Comparison of ENCODE assay signal across 10 mouse cellular contexts in the genomic region with DNA sequence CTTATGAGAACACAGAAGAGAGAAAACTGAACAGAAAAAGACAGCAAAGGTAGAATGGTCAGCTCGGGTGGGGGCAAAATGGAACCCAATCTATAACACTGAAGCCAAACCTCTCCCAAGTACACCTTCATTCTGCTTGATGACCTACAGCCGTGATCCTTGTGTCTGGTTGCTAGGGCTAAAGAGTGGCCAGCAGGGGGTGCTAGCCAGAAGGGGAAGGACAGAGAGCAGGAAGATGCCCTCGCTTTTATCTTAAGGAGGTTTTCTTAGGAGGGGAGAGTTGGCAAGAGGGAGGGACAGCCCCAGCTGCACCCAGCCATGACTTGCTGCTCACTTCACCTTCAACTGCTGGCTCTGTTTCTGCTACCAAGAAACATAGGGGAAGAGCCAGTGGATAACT. TPM values are rescaled to one million over a fixed set of nuclear protein-coding genes. Genes with fewer than 3 reads are reported as not detected.
A peak's percentile ranks its signal among the peaks of the same experiment; 100 is the strongest.
DNase-seq lines count a peak whose midpoint lies in the region; TF ChIP-seq lines count a peak whose summit lies in the region.
"Had no signal": no experiment of that assay in that cellular context is flagged by ENCODE, and none has a peak within 500 bp of the region (broad histone marks: within the 10 kb centered on the region; RNA-seq: fewer than 3 reads in every experiment).

No protein-coding gene starts in this region.

- DNase-seq in heart, adult 8-10 months (ENCODE audit: low spot score): peak; percentile 52
- DNase-seq in heart, embryonic 10.5 days (ENCODE audit: low spot score): no peak
- DNase-seq in c-Kit-positive CD71-positive TER-119-negative erythroid progenitor cells, embryonic 14.5 days (ENCODE audit: low read depth): peak; percentile 56
- peak; percentile 81 for DNase-seq in gastrocnemius, postnatal 10 days
- peak; percentile 33 to 55 for DNase-seq in layer of hippocampus, adult 2 months (ENCODE audit: low spot score in 2 of 2)
- peak; percentile 72 for DNase-seq in mesoderm, embryonic 11.5 days (ENCODE audit: low read depth, low spot score)

- H3K27me3 ChIP-seq in heart, embryonic 10.5 days (ENCODE audit: insufficient read depth, poor library complexity, severe bottlenecking): no peaks in the 10 kb centered on the region
- no peaks in the 10 kb centered on the region for H3K27me3 ChIP-seq in ES-Bruce4 (ENCODE audit: control insufficient read depth, insufficient read depth, low read length, poor library complexity, severe bottlenecking)
- no peaks in the 10 kb centered on the region for H3K27me3 ChIP-seq in testis, adult 2 months (ENCODE audit: control insufficient read depth, insufficient read depth, low read length)
- H3K27me3 ChIP-seq: embryonic facial prominence, embryonic 13.5 days; midbrain, embryonic 12.5 days had no signal

- H3K27ac ChIP-seq in heart, embryonic 10.5 days: no peak overlapping the region
- no peak overlapping the region for H3K27ac ChIP-seq in ES-Bruce4 (ENCODE audit: insufficient read depth, low read length)
- no peak overlapping the region for H3K27ac ChIP-seq in layer of hippocampus, adult 2 months
- H3K27ac ChIP-seq in testis, adult 2 months (ENCODE audit: control insufficient read depth, insufficient read depth, low read depth, low read length): no peak overlapping the region
- H3K27ac ChIP-seq: embryonic facial prominence, embryonic 13.5 days; midbrain, embryonic 12.5 days had no signal

- H3K4me1 ChIP-seq in heart, embryonic 10.5 days: 0 out of 2 replicates have a peak, but pooled peaks cover 5% of the 10 kb centered on the region
- H3K4me1 ChIP-seq in ES-Bruce4 (ENCODE audit: control insufficient read depth, insufficient read depth, low read length): peaks cover 3% of the 10 kb centered on the region
- no peaks in the 10 kb centered on the region for H3K4me1 ChIP-seq in testis, adult 2 months (ENCODE audit: control insufficient read depth, insufficient read depth, low read length)
- H3K4me1 ChIP-seq: embryonic facial prominence, embryonic 13.5 days; midbrain, embryonic 12.5 days had no signal

- no peak overlapping the region for H3K4me3 ChIP-seq in heart, embryonic 10.5 days
- H3K4me3 ChIP-seq in ES-Bruce4 (ENCODE audit: low read depth, low read length): no peak overlapping the region
- no peak overlapping the region for H3K4me3 ChIP-seq in layer of hippocampus, adult 2 months
- H3K4me3 ChIP-seq in testis, adult 2 months (ENCODE audit: control insufficient read depth, low read depth, low read length): no peak overlapping the region
- H3K4me3 ChIP-seq: embryonic facial prominence, embryonic 13.5 days; midbrain, embryonic 12.5 days had no signal

- no peak for TF ChIP-seq POLR2A in ES-Bruce4 (IDR thresholded peaks at IDR 0.05; ENCODE audit: insufficient read depth, low read length)
- no peak for TF ChIP-seq POLR2A in testis, adult 2 months (IDR thresholded peaks at IDR 0.05; ENCODE audit: control insufficient read depth, low read depth, low read length)

- H3K9ac ChIP-seq in ES-Bruce4 (ENCODE audit: low read depth, poor library complexity, severe bottlenecking): no peak overlapping the region
- H3K9ac ChIP-seq: embryonic facial prominence, embryonic 13.5 days; midbrain, embryonic 12.5 days had no signal

- peak; percentile 82 for TF ChIP-seq CTCF in ES-Bruce4 (IDR thresholded peaks at IDR 0.05; ENCODE audit: low read depth, low read length)
- TF ChIP-seq CTCF in layer of hippocampus, adult 2 months (conservative IDR thresholded peaks at IDR 0.05): peak; percentile 84
- TF ChIP-seq CTCF in testis, adult 2 months (IDR thresholded peaks at IDR 0.05; ENCODE audit: control insufficient read depth, insufficient read depth, insufficient replicate concordance, low read depth, low read length): peak; percentile 65; the same call in 1 of the 2 replicates

- no peak for TF ChIP-seq EP300 in ES-Bruce4 (IDR thresholded peaks at IDR 0.05; ENCODE audit: insufficient read depth, low read depth, low read length)

- H3K36me3 ChIP-seq in heart, embryonic 10.5 days: peaks cover 86% of the 10 kb centered on the region
- peaks cover 75% of the 10 kb centered on the region for H3K36me3 ChIP-seq in ES-Bruce4 (ENCODE audit: control insufficient read depth, insufficient read depth, low read length, poor library complexity, severe bottlenecking)
- H3K36me3 ChIP-seq in testis, adult 2 months (ENCODE audit: control insufficient read depth, insufficient read depth, low read length): peaks cover 3% of the 10 kb centered on the region

- H3K9me3 ChIP-seq in heart, embryonic 10.5 days: no peaks in the 10 kb centered on the region
- H3K9me3 ChIP-seq in ES-Bruce4 (replicated peaks; ENCODE audit: control insufficient read depth, insufficient read depth, low read length, poor library complexity, severe bottlenecking): no peaks in the 10 kb centered on the region
- H3K9me3 ChIP-seq: embryonic facial prominence, embryonic 13.5 days; midbrain, embryonic 12.5 days had no signal

- 42% methylated on average over 3 of the region's 3 CpGs for WGBS in heart, embryonic 10.5 days

RNA-seq across cellular contexts. Expression of a gene that starts 15.9 kb away (rescaled TPM):
- total RNA-seq in heart, adult 8-10 months (2022): 10 to 100 TPM; 18.4 to 25.1 (median 22.4) TPM
- polyA plus RNA-seq in heart, embryonic 10.5 days (2016; fragmentation: Nextera tagmentation; extraction: Ambion mirVana): 41.7 and 58.0 TPM in 2 replicates
- 143 and 149 TPM in 2 replicates for polyA plus RNA-seq in ES-Bruce4 (2011; ENCODE audit: insufficient read depth, insufficient read length, low read depth, missing spikeins)
- 10 to 100 TPM; 36.0 to 43.5 TPM for total RNA-seq in gastrocnemius, postnatal 10 days (2021)
- 10 to 100 TPM; 38.4 to 42.0 TPM for total RNA-seq in layer of hippocampus, adult 2 months (2021)
- 14.5 TPM in 2 replicates for polyA plus RNA-seq in testis, adult 2 months (2012; rRNA removed)

RNA-seq across cellular contexts. Expression of a gene that starts 35.0 kb away (rescaled TPM):
- total RNA-seq in heart, adult 8-10 months (2022): 100 to 1,000 TPM; 172 to 189 (median 180) TPM
- polyA plus RNA-seq in heart, embryonic 10.5 days (2016; fragmentation: Nextera tagmentation; extraction: Ambion mirVana): 291 and 318 TPM in 2 replicates
- polyA plus RNA-seq in ES-Bruce4 (2011; ENCODE audit: insufficient read depth, insufficient read length, low read depth, missing spikeins): 179 and 208 TPM in 2 replicates
- 100 to 1,000 TPM; 164 to 169 TPM for total RNA-seq in gastrocnemius, postnatal 10 days (2021)
- 100 to 1,000 TPM; 106 to 119 TPM for total RNA-seq in layer of hippocampus, adult 2 months (2021)
- polyA plus RNA-seq in testis, adult 2 months (2012; rRNA removed): 57.5 and 60.3 TPM in 2 replicates

RNA-seq across cellular contexts. Expression of a gene that starts 44.6 kb away (rescaled TPM):
- under 1 TPM; 0.19 to 0.80 (median 0.57) TPM for total RNA-seq in heart, adult 8-10 months (2022)
- 0.49 and 0.73 TPM in 2 replicates for polyA plus RNA-seq in heart, embryonic 10.5 days (2016; fragmentation: Nextera tagmentation; extraction: Ambion mirVana)
- not detected in 2 replicates for polyA plus RNA-seq in ES-Bruce4 (2011; ENCODE audit: insufficient read depth, insufficient read length, low read depth, missing spikeins)
- total RNA-seq in gastrocnemius, postnatal 10 days (2021): under 1 TPM; 0.33 to 0.75 TPM
- not detected for total RNA-seq in layer of hippocampus, adult 2 months (2021)
- polyA plus RNA-seq in testis, adult 2 months (2012; rRNA removed): not detected in 2 replicates
